Mouse (Mus musculus) lung, postnatal 0 days (tissue): ENCODE results near the gene Idua. TPM values are rescaled to one million over a fixed set of nuclear protein-coding genes. Genes with fewer than 3 reads are reported as not detected.
"Not testable (repeated sequence)": the region's sequence is repeated elsewhere in the genome, so short reads cannot be mapped to it uniquely, and the experiment has no call there.

ENCODE experiments used
- ATAC-seq: fragments of 200-750 bp; cut with Nextera tagmentation; 2 replicates; pipeline ENCODE4 v1.8.0; 2017; ENCODE audit warnings: moderate library complexity
- DNase-seq: peaks from one replicate; pipeline ENCODE4 v3.0.0-alpha.2; 2016; ENCODE audit warnings: low spot score
- H3K27ac ChIP-seq: fragments of 300-500 bp; sonication (generic); 2 replicates; pipeline ENCODE4 v1.5.1; 2014; ENCODE audit warnings: antibody characterized with exemption, mild to moderate bottlenecking, low read length, mixed read lengths
- H3K27me3 ChIP-seq: fragments of 300-500 bp; sonication (generic); replicated peaks from 2 replicates; pipeline ENCODE4 v1.6.1; 2014; ENCODE audit warnings: low read length, mixed read lengths; ENCODE audit not compliant: insufficient read depth
- H3K36me3 ChIP-seq: fragments of 300-500 bp; sonication (generic); 2 replicates; pipeline ENCODE4 v1.6.1; 2014; ENCODE audit warnings: low read length, mixed read lengths; ENCODE audit not compliant: insufficient read depth
- H3K4me1 ChIP-seq: fragments of 300-500 bp; sonication (generic); 2 replicates; pipeline ENCODE4 v1.6.1; 2014; ENCODE audit warnings: antibody characterized with exemption, low read depth, low read length, mixed read lengths; ENCODE audit not compliant: insufficient read depth
- H3K4me2 ChIP-seq: fragments of 300-500 bp; sonication (generic); replicated peaks from 2 replicates; pipeline ENCODE4 v1.6.1; 2014; ENCODE audit warnings: low read depth, mild to moderate bottlenecking, low read length, moderate library complexity, mixed read lengths
- H3K4me3 ChIP-seq: fragments of 300-500 bp; sonication (generic); 2 replicates; pipeline ENCODE4 v1.5.1; 2014; ENCODE audit warnings: low read depth, low read length
- H3K9ac ChIP-seq: fragments of 300-500 bp; sonication (generic); replicated peaks from 2 replicates; pipeline ENCODE4 v1.6.1; 2014; ENCODE audit warnings: low read depth, mild to moderate bottlenecking
- H3K9me3 ChIP-seq: fragments of 300-500 bp; sonication (generic); 2 replicates; pipeline ENCODE4 v1.6.1; 2016; ENCODE audit warnings: low read length, mixed read lengths
- CTCF ChIP-seq: IDR thresholded peaks from 2 replicates; pipeline ENCODE4 v1.5.1; 2016; ENCODE audit warnings: antibody characterized with exemption, mild to moderate bottlenecking
- EP300 ChIP-seq: IDR thresholded peaks from 2 replicates; pipeline ENCODE4 v1.6.1; 2016; ENCODE audit warnings: antibody characterized with exemption, mild to moderate bottlenecking, control low read depth
- WGBS: fragments of 180-500 bp; shearing (Covaris S2); extraction: QIAGEN DNeasy Blood & Tissue Kit; methylation state at CpG from one replicate; pipeline ENCODE4 v1.1.7; 2014; 5-methylcytosine and 5-hydroxymethylcytosine counted together
- polyA plus RNA-seq: library from polyadenylated mRNA; unstranded; fragments of >200 nt; fragmentation: Nextera tagmentation; extraction: Ambion mirVana; gene quantifications from 2 replicates; pipeline ENCODE4 v1.2.1, GENCODE M21; 2015

Idua gene
- polyA plus RNA-seq, 1 experiment from 2014 or later, result 7.1 TPM

- Histone ChIP-seq H3K27ac (peak within 1 kb of the TSS; percentile 92), H3K9me3 (no peaks in the 10 kb centered on the region), H3K9ac (peak within 1 kb of the TSS; percentile 95), H3K27me3 (no peaks in the 10 kb centered on the region), H3K4me3 (peak within 1 kb of the TSS; percentile 93), H3K36me3 (no peaks in the 10 kb centered on the region), H3K4me1 (peaks cover 15% of the 10 kb centered on the region; the same call in 1 of the 2 replicates), H3K4me2 (peak within 1 kb of the TSS; percentile 90)
- WGBS, result under 1% methylated on average over 58 of the region's 58 CpGs
- TF ChIP-seq EP300 (no peak), CTCF (no peak)
- DNase-seq (peak; percentile 98), ATAC-seq (peak; percentile 97)
Measured at GRCm38 (mm10) chr5:108629634-108630483, 30.3 kb upstream of the Idua start, which contains the start of the genes Gak and Tmem175. Gene Gak (minus strand): TSS chr5:108629755. Gene Tmem175 (plus strand): TSS chr5:108629770.

- 92% methylated on average over 4 of the region's 4 CpGs for WGBS
- H3K27ac ChIP-seq, result no peak overlapping the region
Measured at GRCm38 (mm10) chr5:108633676-108634075, 26.5 kb upstream of the Idua start.

DNA sequence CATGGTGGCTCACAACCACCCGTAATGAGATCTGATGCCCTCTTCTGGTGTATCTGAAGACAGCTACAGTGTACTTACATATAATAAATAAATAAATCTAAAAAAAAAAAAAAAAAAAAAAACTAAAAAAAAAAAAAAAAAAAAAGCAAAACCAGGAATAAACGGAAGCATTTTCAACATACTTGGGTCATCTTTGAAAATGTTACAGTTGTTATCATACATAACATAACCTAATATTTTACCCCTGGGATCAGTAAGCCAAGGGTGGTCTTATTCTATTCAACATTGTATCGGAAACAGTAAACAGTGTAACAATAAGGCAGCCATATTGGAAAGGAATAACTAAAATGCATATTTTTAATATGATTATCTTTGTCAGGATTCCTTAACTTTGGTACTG, 26.0 kb upstream of the Idua start:
- not testable (repeated sequence) for DNase-seq, H3K27ac ChIP-seq, ATAC-seq, H3K9me3 ChIP-seq, H3K4me1 ChIP-seq, H3K9ac ChIP-seq, H3K36me3 ChIP-seq, H3K4me3 ChIP-seq, H3K4me2 ChIP-seq, H3K27me3 ChIP-seq
- 87% methylated on average over 2 of the region's 3 CpGs for whole genome bisulfite sequencing

More at GRCm38 (mm10) chr5:108633676-108634075, 26.5 kb upstream of the Idua start:
- TF ChIP-seq CTCF (no peak), EP300 (no peak)
- Histone ChIP-seq H3K36me3 (no peaks in the 10 kb centered on the region), H3K4me2 (no peak overlapping the region), H3K27me3 (no peaks in the 10 kb centered on the region), H3K4me3 (no peak overlapping the region), H3K9me3 (no peaks in the 10 kb centered on the region), H3K4me1 (peaks cover 6% of the 10 kb centered on the region; the same call in 1 of the 2 replicates), H3K9ac (no peak overlapping the region)
- no peak for ATAC-seq
- no peak for DNase-seq

GRCm38 (mm10) chr5:108636172-108636571, 24.0 kb upstream of the Idua start:
- TF ChIP-seq CTCF (no peak), EP300 (no peak)
- Histone ChIP-seq H3K4me1 (no peaks in the 10 kb centered on the region), H3K27ac (no peak overlapping the region), H3K36me3 (no peaks in the 10 kb centered on the region), H3K9me3 (no peaks in the 10 kb centered on the region), H3K9ac (no peak overlapping the region), H3K27me3 (no peaks in the 10 kb centered on the region), H3K4me2 (no peak overlapping the region), H3K4me3 (no peak overlapping the region)
- DNase-seq (no peak), ATAC-seq (no peak)
- WGBS, result 63% methylated on average over 4 of the region's 4 CpGs

DNA sequence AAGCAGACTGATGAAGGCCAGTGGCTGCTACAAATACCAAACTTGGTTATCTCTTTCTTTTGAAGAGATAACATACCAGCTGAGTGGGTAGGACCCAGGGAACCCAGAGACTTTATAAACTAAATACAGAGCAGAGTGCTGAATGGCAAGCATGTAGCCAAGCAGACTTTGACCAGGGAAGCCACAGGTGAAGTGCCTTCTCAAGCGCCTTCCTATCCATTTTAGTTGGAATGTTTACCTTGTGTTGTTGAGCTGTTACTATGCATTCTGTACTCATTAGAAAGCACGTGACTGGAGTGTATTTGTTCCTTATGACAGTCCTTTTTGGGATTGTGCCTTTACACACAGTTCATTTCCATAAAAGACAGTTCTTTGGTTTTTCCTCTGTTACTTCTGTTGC, 16.5 kb upstream of the Idua start:
- ATAC-seq (peak; percentile 66), DNase-seq (peak; percentile 60)
- Histone ChIP-seq H3K4me2 (no peak overlapping the region), H3K36me3 (no peaks in the 10 kb centered on the region), H3K27me3 (no peaks in the 10 kb centered on the region), H3K9me3 (no peaks in the 10 kb centered on the region), H3K9ac (no peak overlapping the region), H3K4me3 (no peak overlapping the region), H3K27ac (no peak overlapping the region), H3K4me1 (no peaks in the 10 kb centered on the region)
- WGBS, result 63% methylated on average over 2 of the region's 2 CpGs
- TF ChIP-seq CTCF, result no peak
- peak; percentile 69 for TF ChIP-seq EP300

- 77% methylated on average over 9 of the region's 9 CpGs for WGBS
- no peak overlapping the region for H3K4me2 ChIP-seq
- H3K36me3 ChIP-seq, result no peaks in the 10 kb centered on the region
- H3K27me3 ChIP-seq, result no peaks in the 10 kb centered on the region
- no peak for TF ChIP-seq EP300
- TF ChIP-seq CTCF, result peak; percentile 66
- no peak overlapping the region for H3K4me3 ChIP-seq
- DNase-seq, result peak; percentile 61
- H3K9ac ChIP-seq, result no peak overlapping the region
- H3K27ac ChIP-seq, result no peak overlapping the region
- H3K9me3 ChIP-seq, result no peaks in the 10 kb centered on the region
- ATAC-seq, result peak; percentile 55
- no peaks in the 10 kb centered on the region for H3K4me1 ChIP-seq
Measured at GRCm38 (mm10) chr5:108645651-108646342, 14.3 kb upstream of the Idua start.
